Mouse (Mus musculus): ENCODE results near the gene Eral1.

Gene Eral1

DNA sequence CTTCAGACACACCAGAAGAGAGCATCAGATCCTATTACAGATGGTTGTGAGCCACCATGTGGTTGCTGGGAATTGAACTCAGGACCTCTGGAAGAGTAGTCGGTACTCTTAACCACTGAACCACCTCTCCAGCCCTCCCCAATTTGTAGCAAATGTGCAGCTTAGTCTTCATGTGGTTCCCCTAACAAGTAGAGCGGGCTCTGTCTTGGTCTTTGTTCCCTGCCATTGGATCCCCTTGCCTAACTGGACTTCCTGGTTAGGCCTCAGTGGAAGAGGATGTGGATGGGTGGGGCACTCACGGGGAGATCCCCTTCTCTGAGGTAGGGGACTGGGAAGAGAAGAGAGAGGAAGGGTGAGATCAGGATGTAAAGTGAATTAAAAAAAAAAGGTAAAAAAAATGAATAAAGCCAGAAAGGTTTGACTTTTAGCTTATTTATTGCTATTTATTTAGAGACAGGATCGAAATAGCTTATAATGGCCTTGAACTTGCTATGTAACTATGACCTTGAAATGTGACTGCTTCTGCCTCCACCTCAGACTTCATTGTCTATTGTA lies 6.8 kb upstream of the Eral1 start:
- WGBS, result 90% methylated on average over 4 of the region's 4 CpGs

DNA sequence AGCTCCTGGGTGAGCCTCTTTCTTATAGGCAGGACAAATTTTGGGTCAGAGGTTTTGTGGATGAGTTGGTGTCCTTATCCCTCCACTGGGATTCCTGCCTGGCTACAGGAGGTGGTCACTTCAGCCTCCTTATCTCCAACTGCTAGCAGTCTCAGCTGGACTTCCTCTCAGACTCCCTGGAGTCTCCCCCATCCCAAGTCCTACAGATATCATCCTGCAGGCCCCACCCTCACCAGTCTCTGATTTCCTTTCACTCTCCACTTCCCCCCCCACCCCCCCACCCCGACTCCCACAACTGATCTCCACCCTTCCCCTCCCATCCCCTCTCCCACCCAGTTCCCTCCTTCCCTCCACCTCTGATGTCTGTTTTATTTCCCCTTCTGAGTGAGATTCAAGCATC lies 3.4 kb upstream of the Eral1 start:
- WGBS, result 39% methylated on average over 1 of the region's 1 CpGs

DNA sequence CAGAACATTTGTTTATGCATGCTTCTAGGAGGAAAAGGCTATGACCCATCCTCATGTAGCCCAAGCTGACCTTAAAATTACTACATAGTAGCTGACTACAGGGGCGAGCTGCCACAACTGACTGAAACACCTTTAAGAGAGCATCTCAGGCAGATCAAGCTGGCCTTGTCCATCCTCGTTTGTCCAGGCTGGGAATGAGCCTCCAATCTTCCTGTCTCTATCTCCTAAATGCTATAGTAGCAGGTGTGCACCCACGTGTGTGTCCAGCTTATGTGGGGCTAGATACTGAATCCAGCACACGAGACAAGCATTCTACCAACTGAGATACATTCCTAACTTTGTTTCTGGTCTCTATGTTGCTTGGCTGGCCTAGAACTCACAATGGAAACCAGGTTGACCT lies 5.5 kb downstream of the Eral1 start:
- WGBS, result 90% methylated on average over 4 of the region's 4 CpGs

DNA sequence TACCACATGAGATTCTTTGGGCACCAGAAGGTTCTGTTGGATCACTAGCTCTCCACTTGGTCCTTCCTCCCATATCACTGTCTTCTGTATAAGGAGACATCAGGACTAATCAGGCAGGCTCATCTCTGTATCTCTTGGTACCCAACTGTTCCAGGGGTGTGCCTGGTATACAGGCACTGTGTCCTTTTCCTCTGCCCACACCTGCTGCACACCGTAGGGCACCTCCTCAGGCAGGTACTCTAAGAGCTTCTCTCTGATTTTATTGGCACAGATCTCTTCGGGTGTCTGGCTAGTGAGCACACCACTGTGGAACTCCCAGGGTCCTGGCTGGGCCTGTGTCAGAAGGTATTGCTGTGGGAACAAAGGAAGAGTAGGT lies 5.9 kb downstream of the Eral1 start:
- WGBS, result 90% methylated on average over 2 of the region's 2 CpGs

DNA sequence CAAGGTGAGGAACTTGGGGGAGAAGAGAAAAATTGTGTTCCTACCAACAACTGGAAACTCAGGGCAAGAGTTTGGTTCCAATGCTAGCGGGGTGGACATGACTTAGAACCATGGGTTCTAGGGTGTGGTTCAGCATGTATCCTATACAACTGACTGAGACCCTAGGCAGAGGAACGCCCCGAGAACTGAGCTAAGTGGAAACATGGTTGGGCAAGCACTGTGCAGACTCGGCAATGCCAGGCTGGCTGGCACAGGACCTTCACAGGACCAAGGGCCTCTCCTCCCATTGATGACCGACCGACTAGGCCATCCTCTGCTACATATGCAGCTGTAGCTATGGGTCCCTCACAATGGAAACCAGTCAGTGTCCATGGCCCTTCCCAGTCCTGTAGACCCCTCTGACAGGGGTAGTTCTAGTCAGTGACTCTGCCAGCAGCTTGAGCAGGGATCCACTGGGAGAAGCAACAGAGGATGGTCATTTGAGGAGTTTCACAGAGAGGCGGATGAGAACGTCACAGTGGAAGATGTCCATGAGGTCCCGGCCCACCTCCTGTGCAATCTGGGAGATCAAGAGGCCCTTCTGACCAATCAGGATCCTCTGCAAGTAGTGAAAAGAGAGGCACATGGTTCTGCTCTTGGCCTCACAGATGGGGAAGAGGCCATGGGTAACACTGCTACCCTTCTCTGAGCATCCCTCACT lies 6.5 kb downstream of the Eral1 start:
- 94% methylated on average over 9 of the region's 9 CpGs for WGBS

DNA sequence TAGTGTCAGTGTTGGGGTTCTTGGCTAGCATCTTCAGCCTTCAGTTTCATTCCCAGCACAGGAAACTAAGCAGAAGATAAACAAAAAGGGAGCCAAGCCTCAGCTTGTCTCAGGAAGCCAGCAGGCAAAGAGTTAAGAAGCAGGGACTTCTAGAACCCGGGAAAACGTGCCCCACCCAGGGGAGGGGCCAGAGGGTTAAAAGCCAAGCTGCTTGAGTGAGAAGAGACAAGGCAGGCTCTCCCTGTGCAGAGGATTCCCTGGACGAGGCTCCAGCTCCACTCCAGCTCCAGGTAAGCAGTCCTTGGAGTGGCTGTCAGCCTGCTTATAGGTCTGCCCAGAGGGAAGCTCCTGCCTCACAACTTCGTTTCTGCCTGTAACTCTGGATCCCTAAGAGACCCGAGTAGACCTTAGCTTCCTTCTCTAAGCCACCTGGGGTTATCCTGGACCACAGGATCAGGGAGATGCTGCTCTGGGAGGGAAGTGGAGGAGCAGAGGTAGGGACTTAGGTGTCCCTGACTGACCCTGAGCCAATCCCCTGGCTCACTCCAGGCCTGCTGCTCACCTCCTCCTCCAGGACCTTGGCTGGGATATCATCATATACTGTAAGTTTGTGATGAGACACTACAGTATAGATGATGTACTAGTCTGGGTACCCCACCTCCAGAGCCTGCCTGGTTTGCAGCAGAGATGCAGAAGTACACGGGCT lies 7.6 kb downstream of the Eral1 start:
- WGBS, result 38% methylated on average over 6 of the region's 6 CpGs

DNA sequence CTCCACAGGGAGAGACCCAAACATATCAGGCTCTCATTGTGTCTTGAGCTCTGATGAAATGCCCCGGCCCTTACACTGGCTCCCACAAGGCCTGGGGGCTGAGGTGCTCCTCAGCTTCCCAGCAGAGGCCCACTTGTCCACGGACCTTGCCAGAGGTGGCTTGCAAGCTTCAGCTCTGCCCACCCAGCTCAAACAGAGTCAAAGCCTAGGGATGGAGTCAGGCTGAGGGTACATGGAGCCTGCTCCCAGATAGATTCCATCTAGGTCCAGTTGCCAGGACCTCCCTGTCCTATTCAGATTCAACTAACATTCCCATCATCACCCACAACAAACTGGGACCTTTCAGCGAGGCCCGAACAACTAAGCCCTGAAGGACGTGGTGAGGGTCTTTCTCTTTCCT lies 8.2 kb downstream of the Eral1 start:
- 87% methylated on average over 5 of the region's 5 CpGs for WGBS

DNA sequence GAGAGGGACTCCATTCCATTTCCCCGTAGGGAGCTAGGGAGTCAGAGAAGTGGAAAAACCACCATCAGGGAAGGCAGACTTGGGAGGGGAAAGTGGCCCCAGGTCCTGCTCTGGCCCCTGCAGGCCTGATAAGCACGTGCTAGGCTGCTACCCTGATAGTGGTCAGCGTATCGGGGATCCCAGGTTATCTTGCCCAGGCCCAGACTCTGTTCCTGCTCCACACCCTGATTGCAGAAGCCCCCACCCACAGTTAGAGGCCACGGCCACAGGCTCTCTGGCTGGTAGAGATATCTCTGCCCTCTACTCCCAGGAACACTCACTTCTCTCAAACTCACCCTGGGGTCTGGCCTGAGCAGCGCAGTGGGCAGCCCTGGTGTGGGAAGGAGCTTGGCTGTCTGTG lies 10.5 kb downstream of the Eral1 start:
- 94% methylated on average over 6 of the region's 6 CpGs for WGBS

DNA sequence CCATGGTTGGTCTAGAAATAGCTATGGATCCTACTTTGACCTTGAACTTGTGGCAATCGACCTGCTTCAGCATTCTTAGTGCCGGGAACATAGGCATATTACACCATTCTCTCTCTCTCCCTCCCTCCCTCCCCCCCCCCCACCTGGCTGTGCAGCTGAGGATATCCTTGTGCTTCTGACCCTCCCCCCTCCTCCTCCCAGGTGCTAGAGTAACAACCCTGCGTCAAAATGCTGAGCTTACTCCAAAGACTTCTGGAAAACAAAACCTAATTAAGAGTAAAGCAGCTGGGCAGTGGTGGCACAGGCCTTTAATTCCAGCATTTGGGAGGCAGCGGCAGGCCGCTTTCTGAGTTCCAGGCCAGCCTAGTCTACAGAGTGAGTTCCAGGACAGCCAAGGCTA lies 11.1 kb downstream of the Eral1 start:
- WGBS, result 88% methylated on average over 5 of the region's 5 CpGs

DNA sequence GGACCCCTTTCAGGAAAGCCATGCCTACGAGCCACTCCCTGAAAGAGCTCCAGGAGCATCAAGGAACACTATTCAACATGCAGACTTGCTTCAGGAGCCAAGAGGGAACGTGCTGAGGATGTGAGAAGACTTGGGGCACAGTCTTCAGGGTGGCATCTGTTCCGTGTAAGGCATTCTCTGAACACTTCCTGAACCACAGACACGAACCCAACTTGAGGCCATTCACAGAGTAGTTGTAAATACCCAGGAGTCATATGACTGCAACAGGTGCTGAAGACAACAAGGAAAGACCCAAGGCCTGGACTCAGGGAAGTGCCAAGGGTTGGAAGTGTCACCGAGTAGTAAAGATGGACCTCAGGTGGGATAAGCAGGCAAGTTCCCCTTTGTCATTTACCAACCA lies 12.6 kb downstream of the Eral1 start:
- WGBS, result 70% methylated on average over 5 of the region's 5 CpGs

DNA sequence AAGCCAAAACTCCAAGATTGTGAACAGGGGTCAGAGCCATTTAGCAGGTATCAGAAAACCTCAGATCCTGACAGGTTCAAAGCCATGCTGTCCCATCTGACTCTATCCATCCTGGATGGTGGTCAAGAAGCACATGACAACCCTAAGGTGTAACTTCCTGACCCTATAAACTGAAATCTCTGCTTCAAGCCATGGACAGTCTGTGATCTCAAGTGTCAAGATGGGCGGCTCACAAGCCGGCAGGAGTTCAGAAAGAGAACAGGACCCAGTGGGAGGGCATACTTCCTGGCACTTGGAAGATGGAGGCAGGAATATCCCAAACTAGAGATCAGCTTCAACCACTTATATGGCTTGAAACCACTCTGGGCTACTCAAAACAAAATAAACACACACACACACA lies 13.5 kb downstream of the Eral1 start:
- 77% methylated on average over 2 of the region's 2 CpGs for WGBS

DNA sequence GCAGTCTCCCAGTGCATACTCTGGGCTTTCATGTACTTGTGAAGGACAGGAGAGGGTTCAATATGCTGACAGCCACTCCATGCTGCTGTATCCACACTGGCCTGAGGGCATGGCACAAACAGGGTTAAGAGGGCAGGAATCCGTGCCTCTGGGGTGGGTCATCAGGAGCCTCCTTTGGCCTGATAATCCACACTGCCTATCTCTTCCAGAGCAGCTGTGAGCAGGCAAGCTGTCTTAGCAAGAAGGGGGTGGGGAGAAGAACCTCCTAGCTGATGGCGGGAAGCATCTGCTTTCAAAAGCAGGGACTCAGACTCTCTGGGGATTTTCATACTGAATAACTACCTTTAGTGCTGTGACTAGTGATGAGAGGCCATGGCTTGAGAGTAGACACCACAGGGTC lies 14.3 kb downstream of the Eral1 start:
- WGBS, result 68% methylated on average over 2 of the region's 2 CpGs

DNA sequence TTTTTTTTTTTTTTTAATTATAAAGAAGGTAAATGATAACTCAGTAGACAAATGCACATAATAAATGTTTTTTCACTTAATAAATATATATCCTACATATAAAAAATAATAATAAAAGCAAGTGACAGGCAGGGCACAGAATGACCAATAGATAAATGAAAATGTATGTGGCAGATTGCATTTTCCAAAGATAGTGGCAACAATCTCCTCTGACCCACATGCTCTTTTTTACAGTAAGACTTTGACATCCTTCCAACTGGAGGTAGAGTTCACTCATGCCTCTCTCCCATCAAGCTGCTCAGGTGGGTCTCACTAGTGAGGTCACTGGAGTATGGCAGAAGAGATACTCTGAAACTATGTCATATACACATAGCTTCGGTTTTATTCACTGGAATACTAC lies 17.6 kb downstream of the Eral1 start:
- WGBS, result 76% methylated on average over 1 of the region's 1 CpGs

DNA sequence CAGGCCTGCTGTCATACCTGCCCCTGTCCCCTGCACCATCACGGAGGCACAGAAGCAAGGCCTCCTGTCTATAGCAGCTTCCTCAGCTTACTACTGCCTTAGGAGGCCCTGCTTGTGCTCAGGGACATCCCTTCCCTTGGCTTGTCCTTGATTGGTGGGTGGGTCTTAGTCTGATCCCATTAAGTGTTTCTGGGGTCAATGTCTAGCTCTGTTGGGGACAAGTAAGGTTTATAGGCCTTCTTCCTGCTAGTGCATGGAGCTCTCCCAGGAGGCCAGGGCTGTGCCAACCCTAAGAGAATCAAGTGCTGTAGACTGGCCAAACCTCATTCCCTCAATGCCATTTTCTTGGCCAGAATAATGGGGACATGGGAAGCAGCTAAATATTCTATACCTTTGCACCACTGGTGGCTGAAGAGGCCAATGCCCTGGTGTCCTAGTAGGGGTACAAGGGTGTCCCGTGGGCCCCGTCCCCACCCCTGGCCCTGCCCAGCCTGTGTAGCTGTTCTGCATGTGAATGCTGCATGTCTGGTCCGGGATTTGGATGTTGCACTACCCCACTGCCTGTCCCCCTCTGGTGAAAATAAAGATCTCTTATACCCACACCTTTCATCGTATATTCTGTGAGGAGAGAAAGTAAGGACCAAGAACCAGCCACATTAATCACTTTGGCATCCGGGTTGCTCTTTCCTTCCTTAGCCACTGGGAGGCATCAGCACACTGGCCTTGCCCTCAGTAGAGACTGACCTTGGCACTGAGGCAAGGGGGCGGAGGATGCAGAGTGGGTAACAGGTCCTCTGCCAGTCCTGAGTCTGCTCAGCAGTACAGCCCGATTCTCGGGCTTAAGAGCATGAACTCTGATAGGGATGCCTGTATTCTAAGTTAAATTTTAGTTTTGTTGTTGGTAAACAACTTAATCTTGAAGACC lies 20.1 kb downstream of the Eral1 start:
- WGBS, result 46% methylated on average over 9 of the region's 9 CpGs

DNA sequence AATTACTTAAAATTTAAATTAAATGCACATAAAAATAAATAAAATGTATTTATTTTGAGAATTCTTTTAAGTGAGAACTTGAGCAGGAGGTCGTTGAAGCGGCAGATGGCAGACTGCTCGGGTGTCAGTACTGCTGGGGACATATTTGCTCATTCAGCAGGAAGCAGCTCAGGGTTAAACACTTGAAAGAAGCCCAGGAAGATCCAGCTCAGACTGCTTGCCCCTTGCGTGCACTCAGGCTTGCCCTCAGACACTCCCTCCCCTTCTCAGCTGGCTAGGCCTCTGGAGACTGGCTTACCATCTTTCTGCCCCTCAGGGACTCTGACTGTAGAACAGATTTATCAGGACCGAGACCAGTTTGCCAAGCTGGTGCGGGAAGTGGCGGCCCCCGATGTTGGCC lies 23.2 kb downstream of the Eral1 start:
- 78% methylated on average over 8 of the region's 8 CpGs for WGBS

DNA sequence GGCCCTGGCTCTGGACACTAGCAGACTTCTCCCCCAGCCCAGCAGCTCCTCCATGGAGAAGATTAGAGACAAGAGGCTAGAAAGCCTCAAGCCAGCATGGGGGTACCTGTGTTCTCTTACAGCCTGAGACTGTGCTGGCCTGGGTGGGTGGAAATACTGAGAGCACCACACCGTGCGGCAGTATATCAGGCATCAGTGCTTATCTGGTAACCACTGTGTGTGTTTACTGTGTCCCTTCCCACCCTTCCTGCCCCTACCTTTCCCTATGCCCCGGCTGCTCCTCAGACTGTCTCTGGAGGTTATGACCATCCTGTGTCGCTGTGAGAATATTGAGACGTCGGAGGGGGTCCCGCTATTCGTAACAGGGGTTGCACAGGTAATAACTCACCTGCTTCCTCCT lies 27.1 kb downstream of the Eral1 start:
- WGBS, result 87% methylated on average over 8 of the region's 8 CpGs

DNA sequence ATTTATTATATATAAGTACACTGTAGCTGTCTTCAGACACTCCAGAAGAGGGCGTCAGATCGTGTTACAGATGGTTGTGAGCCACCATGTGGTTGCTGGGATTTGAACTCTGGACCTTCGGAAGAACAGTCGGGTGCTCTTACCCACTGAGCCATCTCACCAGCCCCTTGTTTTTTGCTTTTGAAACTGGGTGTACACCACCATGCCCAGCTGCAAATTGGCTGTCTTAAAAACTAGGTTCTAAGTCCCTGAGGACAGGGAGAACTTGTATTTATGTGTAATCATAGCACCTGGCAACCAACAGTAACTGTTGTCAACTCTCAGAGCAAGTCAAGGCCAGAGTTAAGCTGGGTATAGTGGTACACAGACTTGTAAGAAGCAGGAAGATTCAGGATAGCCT lies 31.5 kb downstream of the Eral1 start:
- WGBS, result 97% methylated on average over 4 of the region's 4 CpGs

DNA sequence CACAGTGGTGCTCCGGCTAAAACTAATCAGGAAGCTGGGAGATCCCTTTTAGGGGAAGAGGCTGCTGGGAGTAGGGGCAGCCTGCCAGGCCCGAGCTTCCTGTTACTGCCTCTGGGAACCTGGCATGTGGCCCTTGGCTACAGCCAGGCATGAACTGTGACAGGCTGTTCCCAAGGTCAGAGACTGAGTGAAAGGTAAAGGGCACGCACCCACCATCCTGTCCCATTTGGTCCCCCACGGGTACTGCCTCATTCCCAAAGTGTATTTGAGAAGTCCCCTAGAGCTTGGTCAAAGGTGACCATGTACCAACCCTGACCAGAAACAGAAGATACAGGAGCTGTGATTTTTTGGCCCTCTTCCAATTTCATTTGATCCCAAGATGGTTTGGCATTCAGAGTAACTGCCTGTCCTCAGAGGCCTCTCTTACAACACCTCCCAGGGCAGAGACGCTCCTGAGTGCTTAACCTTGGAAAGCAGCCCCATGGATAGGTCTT lies 35.4 kb downstream of the Eral1 start:
- WGBS, result 44% methylated on average over 5 of the region's 5 CpGs

DNA sequence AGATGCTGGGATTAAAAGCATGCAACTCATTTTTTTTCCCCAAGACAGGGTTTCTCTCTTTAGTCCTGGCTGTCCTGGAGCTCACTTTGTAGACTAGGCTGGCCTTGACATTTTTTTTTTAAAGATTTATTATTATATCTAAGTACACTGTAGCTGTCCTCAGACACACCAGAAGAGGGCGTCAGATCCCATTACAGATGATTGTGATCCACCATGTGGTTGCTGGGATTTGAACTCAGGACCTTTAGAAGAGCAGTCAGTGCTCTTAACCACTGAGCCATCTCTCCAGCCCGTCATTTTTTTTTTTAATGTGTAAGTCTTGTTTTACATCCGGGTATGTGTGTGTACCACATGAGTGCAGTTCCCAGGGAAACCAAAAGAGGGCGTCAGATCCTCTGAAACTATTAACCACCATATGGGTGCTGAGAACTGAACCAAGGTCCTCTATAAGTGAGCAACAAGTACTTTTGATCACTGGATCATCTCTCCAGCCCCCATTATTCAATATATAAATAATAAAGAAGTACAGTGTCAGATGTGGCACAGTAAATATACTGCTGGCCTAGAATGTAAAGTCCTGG lies 37.8 kb downstream of the Eral1 start:
- 93% methylated on average over 4 of the region's 4 CpGs for WGBS

DNA sequence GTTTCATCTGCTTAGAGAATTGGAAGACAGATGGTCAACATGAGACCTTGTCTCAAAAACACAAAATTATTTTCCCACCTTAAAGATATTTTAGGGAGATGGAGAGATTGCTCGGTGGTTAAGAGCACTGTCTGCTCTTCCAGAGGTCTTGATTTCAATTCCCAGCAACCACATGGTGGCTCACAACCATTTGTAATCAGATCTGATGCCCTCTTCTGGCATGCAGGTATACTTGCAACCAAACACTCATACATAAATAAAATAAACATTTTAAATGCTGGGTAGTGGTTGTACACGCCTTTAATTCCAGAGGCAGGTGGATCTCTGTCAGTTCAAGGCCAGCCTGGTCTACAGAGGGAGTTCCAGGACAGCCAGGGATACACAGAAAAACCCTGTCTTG lies 39.3 kb downstream of the Eral1 start:
- WGBS, result 42% methylated on average over 2 of the region's 2 CpGs

DNA sequence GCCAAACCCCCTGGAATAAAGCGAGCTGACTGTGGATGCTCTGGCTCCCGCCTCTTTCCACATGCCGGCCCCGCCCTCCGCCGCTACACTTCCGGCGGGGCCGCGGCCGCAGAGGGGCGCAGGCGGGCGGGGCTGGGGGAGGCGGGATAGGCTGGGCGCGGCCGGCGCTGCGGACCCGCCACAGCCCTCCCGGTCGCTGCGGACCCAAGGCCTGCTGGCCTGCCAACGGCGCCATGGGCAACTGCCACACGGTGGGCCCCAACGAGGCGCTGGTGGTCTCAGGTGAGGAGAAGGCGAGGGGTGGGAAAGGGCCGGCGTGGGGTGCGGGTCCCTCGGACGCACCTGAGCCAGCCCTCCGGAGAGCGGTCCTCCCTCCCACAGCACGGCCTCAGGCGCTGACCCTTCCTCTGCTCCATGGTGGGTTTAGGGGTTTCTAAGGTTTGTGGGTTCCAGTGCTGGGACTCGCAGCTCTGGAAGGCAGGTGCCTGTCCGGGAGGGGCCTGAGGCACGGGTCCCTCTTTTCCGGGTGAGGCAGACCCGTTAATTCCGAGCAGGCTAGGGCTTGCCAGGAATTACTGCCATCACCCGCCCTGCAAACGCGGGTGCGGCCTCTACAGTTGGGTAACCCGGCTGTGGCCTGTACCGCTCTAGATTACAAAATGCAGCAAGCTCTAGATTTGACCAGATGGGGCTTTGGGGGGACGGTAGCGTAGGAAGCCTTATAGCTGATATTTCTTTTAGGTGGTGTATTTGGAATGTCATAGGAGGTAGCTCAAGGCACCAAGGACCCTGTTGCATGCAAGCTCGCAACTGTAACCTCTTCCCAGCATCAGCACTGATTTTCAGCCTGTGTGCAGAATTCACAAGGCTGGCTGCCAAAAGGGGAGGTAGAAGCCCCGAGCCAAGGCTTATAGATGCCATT lies 42.1 kb downstream of the Eral1 start, which contains the start of gene Flot2:
Flot2 (plus strand) TSS at position 101 of the 922 bp plus-strand sequence.
- WGBS, result 2% methylated on average over 54 of the region's 55 CpGs
